Mouse (Mus musculus) limb, embryonic 11.5 days (tissue): ENCODE data around the gene Brms1l. TPM values are rescaled to one million over a fixed set of nuclear protein-coding genes. Genes with fewer than 3 reads are reported as not detected.
A peak's percentile ranks its signal among the peaks of the same experiment; 100 is the strongest.

Experiments used
- ATAC-seq: fragments of 200-750 bp; cut with Nextera tagmentation; 2 replicates; pipeline ENCODE4 v1.8.0; 2017; ENCODE audit warnings: low read depth; ENCODE audit not compliant: insufficient number of reproducible peaks, low FRiP score, low TSS enrichment
- DNase-seq: peaks from one replicate; pipeline ENCODE4 v3.0.0-alpha.2; 2015; ENCODE audit warnings: low spot score
- H3K27ac ChIP-seq: fragments of 300-500 bp; sonication (generic); replicated peaks from 2 replicates; pipeline ENCODE4 v1.5.1; 2014; ENCODE audit warnings: low read depth, mild to moderate bottlenecking, low read length
- H3K27me3 ChIP-seq: fragments of 300-500 bp; sonication (generic); 2 replicates; pipeline ENCODE4 v1.6.1; 2014; ENCODE audit warnings: mild to moderate bottlenecking, low read length, mixed read lengths; ENCODE audit not compliant: control insufficient read depth, insufficient read depth
- H3K36me3 ChIP-seq: fragments of 300-500 bp; sonication (generic); 2 replicates; pipeline ENCODE4 v1.6.1; 2014; ENCODE audit warnings: mild to moderate bottlenecking, low read length, moderate library complexity, mixed read lengths; ENCODE audit not compliant: control insufficient read depth, insufficient read depth
- H3K4me1 ChIP-seq: fragments of 300-500 bp; sonication (generic); 2 replicates; pipeline ENCODE4 v1.6.1; 2014; ENCODE audit warnings: low read length, mixed read lengths; ENCODE audit not compliant: control insufficient read depth, insufficient read depth
- H3K4me2 ChIP-seq: fragments of 300-500 bp; sonication (generic); 2 replicates; pipeline ENCODE4 v1.6.1; 2014; ENCODE audit warnings: low read depth, mild to moderate bottlenecking, moderate library complexity; ENCODE audit not compliant: severe bottlenecking
- H3K4me3 ChIP-seq: fragments of 300-500 bp; sonication (generic); 2 replicates; pipeline ENCODE4 v1.5.1; 2014; ENCODE audit warnings: low read depth, low read length
- H3K9ac ChIP-seq: fragments of 300-500 bp; sonication (generic); 2 replicates; pipeline ENCODE4 v1.6.1; 2014; ENCODE audit warnings: mild to moderate bottlenecking, low read length
- H3K9me3 ChIP-seq: fragments of 300-500 bp; sonication (generic); 2 replicates; pipeline ENCODE4 v1.6.1; 2016; ENCODE audit warnings: low read length; ENCODE audit not compliant: control insufficient read depth
- WGBS: fragments of 180-500 bp; shearing (Covaris S2); extraction: QIAGEN DNeasy Blood & Tissue Kit; methylation state at CpG from one replicate; pipeline ENCODE4 v1.1.7; 2014; 5-methylcytosine and 5-hydroxymethylcytosine counted together
- polyA plus RNA-seq: library from polyadenylated mRNA; unstranded; fragments of >200 nt; fragmentation: Nextera tagmentation; extraction: Ambion mirVana; gene quantifications from 2 replicates; pipeline ENCODE4 v1.2.1, GENCODE M21; 2014

Gene Brms1l
- polyA plus RNA-seq, 1 experiment from 2014 or later, result 39.7 TPM

DNA sequence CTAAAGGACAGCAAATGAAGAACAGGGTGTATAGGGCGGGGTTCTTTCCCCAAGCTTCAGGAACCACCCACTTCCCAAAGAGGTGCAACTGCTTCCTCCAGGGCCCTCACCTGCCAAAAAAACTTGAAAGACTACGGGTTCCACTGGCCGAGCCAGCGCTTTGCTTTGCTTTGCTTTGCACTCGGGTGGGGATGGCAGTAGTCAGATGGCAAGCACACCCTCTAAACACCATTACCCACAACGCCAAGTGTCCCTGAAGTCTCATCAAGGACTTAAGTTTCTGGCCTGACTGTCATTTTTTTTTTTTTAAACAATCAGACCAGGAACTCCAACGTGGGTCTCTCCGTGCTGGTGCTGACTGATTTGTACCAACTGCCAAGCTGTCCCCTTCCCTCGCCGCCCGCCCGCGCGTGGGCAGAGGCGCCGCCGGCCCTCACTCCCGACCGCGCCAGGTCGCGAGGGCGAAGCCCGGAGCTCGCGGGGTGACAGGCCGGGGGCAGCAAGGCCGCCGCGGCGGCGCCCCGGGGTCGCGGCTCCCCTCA lies 15.9 kb upstream of the Brms1l start:
- H3K9me3 ChIP-seq, result no peaks in the 10 kb centered on the region
- peak overlapping the region; percentile 75 for H3K4me2 ChIP-seq
- peak overlapping the region; percentile 84 for H3K27ac ChIP-seq
- no peaks in the 10 kb centered on the region for H3K36me3 ChIP-seq
- H3K4me3 ChIP-seq, result peak overlapping the region; percentile 72
- H3K4me1 ChIP-seq, result no peaks in the 10 kb centered on the region
- ATAC-seq (peak; percentile 49; the same call in 1 of the 2 replicates), DNase-seq (no peak)
- H3K27me3 ChIP-seq, result no peaks in the 10 kb centered on the region
- peak overlapping the region; percentile 88 for H3K9ac ChIP-seq
- WGBS, result under 1% methylated on average over 35 of the region's 35 CpGs

DNA sequence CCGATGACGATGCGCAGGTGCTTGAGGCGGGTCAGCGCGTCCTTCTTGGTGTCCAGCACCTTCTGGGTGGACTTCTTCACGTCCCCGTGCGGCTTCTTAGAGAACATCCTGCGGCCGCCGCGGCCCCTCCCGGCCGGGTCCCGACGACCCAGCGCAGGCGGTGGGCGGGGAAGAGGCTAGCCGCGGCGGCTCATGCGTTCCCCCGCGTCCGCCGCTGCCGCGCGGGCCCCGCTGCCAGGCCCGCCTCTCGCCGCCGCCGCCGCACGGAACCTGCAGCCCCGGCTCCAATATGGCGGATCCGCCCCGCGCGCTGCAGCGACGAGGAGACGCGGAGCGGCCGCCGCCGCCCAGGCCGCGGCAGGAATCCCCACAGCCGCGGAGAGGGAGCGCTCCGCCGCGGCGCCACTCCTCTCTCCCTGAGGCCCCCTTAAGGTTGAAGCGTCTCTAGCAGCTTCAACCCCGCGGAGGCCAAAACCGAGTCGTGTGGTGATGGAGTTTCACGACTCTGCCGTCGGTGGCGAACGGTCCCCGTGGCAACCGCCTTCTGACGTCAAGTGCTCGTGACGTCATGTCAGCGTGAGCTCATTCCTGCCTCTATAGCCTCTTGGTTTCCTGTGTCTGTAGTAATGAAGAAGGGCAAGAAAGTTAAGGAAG lies 15.3 kb upstream of the Brms1l start, which contains the start of gene Ralgapa1:
TSS of gene Ralgapa1 (minus strand) at position 507 of the 654 bp plus-strand sequence.
- no peaks in the 10 kb centered on the region for H3K9me3 ChIP-seq
- peak within 1 kb of the TSS; percentile 75 for H3K4me2 ChIP-seq
- under 1% methylated on average over 75 of the region's 78 CpGs for WGBS
- no peaks in the 10 kb centered on the region for H3K27me3 ChIP-seq
- H3K4me3 ChIP-seq, result peak within 1 kb of the TSS; percentile 72
- peak within 1 kb of the TSS; percentile 88 for H3K9ac ChIP-seq
- ATAC-seq (peak; percentile 93), DNase-seq (peak; percentile 96)
- H3K4me1 ChIP-seq, result no peaks in the 10 kb centered on the region
- no peaks in the 10 kb centered on the region for H3K36me3 ChIP-seq
- H3K27ac ChIP-seq, result peak within 1 kb of the TSS; percentile 84

DNA sequence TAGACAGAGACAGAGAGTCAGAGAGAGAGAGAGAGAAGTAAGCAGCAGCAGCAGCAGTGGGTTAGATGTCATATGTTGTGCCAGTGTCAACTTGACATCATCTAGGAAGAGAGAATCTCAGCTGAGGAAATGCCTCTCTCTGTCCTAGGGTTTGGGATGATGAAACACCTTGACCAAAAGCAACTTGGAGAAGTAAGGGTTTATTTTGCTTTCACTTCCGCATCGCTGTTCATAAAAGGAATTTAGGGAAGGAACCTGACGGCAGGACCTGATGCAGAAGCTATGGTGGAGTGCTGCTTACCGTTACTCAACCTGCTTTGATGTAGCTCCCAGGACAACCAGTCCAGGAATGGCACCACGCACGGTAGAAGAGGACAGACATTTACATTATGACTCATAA lies 12.1 kb upstream of the Brms1l start:
- Histone ChIP-seq H3K4me2 (no peak overlapping the region), H3K36me3 (no peaks in the 10 kb centered on the region), H3K9me3 (no peaks in the 10 kb centered on the region), H3K4me1 (no peaks in the 10 kb centered on the region), H3K4me3 (no peak overlapping the region), H3K27ac (no peak overlapping the region), H3K9ac (no peak overlapping the region), H3K27me3 (no peaks in the 10 kb centered on the region)
- ATAC-seq (no peak), DNase-seq (no peak)
- 85% methylated on average over 6 of the region's 6 CpGs for WGBS

DNA sequence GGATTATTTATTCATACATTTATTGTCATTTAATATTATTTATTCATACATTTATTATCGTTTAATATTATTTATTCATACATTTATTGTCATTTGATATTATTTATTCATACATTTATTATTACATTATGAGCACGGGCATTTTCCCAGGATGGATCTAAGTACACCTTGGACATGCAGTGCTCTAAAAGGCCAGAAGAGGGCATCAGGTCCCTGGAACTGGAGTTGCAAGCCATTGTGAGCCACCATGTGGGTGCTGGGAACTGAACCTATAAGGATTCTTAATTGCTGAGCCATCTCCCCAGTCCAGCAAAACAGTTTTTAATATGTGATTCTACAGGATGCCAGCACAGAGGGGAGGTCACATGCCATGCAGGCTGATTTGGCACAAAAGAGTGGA lies 10.6 kb upstream of the Brms1l start:
- Histone ChIP-seq H3K27me3 (no peaks in the 10 kb centered on the region), H3K9ac (no peak overlapping the region), H3K4me1 (no peaks in the 10 kb centered on the region), H3K4me3 (no peak overlapping the region), H3K36me3 (no peaks in the 10 kb centered on the region), H3K9me3 (no peaks in the 10 kb centered on the region), H3K27ac (no peak overlapping the region), H3K4me2 (no peak overlapping the region)
- WGBS, result 80% methylated on average over 2 of the region's 2 CpGs
- DNase-seq, result no peak
- ATAC-seq, result no peak

DNA sequence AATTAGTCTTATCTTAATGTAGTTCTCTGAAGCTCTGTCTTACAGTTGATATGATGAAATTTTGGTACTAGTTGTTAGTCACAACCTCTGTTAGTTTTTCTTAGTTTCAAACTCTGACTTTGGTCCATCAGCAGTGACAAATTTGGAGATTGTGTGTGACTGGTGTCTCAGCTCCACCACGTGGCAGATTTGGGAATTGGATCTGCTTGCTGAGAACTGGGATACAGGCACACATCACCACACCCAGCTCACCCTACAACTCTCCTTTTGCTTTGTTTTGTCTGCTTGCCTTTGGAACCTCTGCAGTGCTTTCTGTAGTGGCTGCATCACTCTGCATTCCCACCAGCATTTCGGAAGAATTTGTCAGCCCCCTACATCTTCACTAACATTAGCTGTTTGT lies 5.0 kb upstream of the Brms1l start:
- 26% methylated on average over 2 of the region's 2 CpGs for WGBS
- Histone ChIP-seq H3K9me3 (no peaks in the 10 kb centered on the region), H3K27me3 (no peaks in the 10 kb centered on the region), H3K4me2 (no peak overlapping the region), H3K4me3 (no peak overlapping the region), H3K27ac (no peak overlapping the region), H3K4me1 (no peaks in the 10 kb centered on the region), H3K9ac (no peak overlapping the region), H3K36me3 (no peaks in the 10 kb centered on the region)
- ATAC-seq (no peak), DNase-seq (peak; percentile 76)

DNA sequence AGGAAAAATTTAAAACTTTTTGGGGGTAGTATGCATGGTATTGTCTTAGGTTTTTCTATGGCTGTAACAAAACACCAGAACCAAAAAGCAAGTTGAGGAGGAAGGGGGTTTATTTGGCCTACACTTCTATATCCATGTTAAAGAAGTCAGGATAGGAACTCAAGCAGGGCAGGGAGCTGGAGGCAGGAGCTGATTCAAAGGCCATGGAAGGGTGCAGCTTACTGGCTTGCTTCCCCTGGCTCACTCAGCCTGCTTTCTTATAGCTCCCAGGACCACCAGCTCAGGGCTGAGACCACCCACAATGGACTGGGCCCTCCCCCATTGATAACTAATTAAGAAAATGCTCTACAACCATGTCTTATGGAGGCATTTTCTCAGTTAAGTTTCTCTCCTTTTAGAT lies 3.2 kb upstream of the Brms1l start:
- Histone ChIP-seq H3K27ac (no peak overlapping the region), H3K36me3 (no peaks in the 10 kb centered on the region), H3K27me3 (no peaks in the 10 kb centered on the region), H3K4me1 (no peaks in the 10 kb centered on the region), H3K4me3 (no peak overlapping the region), H3K9me3 (no peaks in the 10 kb centered on the region), H3K4me2 (no peak overlapping the region), H3K9ac (no peak overlapping the region)
- no peak for ATAC-seq
- no peak for DNase-seq

DNA sequence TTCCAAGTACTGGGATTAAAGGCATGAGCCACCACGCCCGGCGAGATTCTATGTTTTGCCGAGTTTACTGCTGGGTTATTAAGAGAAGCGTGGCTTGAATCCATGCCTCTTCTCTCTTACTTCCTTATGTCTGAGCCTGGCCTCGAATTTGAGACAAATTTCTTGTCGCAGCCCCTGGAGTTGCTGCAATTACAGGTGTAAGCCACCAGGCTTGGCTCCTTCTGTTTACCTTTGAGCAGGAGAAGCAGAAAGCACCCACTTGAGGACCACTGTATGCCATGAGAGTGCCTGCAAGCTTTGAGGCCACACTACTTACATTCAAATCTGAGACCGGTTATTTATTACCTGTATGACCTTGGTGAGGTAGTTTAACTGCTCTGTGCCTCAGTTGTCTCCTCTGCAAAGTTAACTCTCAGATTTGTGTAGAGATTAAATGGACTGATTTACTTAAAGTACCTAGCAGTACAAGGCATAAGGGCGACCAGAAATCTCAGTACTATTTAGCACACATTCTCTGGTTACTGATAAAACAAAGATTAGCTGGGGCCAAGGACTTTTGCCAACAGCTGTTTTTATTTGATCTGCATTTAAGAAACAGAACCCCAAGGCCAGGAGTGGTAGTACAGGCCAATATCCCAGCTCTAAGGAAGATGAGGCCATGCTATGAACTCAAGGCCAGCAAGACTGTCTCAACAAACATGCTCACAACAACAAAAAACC lies 2.1 kb upstream of the Brms1l start:
- Histone ChIP-seq H3K4me3 (no peak overlapping the region), H3K4me2 (no peak overlapping the region), H3K27ac (no peak overlapping the region), H3K9ac (no peak overlapping the region), H3K9me3 (no peaks in the 10 kb centered on the region), H3K27me3 (no peaks in the 10 kb centered on the region), H3K4me1 (no peaks in the 10 kb centered on the region), H3K36me3 (no peaks in the 10 kb centered on the region)
- 72% methylated on average over 9 of the region's 9 CpGs for WGBS
- ATAC-seq (no peak), DNase-seq (no peak)

DNA sequence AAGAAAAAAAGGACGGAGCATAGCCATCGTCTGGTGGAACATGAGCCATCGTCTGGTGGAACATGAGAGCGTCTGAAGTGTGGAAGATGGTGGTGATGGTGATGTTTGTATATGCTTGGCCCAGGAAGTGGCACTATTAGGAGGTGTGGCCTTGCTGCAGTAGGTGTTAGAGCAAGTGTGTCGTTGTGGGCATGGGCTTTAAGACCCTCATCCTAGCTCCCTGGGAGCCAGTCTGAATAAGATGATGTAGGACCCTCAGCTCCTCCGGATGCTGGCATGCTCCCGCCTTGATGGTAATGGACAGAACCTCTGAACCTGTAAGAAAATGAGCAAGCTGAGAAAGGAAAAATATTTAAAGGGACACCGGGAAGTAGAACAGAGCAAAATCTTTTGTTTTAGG lies 1.2 kb upstream of the Brms1l start:
- Histone ChIP-seq H3K4me1 (no peaks in the 10 kb centered on the region), H3K4me2 (no peak overlapping the region), H3K9me3 (no peaks in the 10 kb centered on the region), H3K4me3 (no peak overlapping the region), H3K9ac (no peak overlapping the region), H3K27ac (no peak overlapping the region), H3K27me3 (no peaks in the 10 kb centered on the region), H3K36me3 (no peaks in the 10 kb centered on the region)
- WGBS, result 86% methylated on average over 8 of the region's 8 CpGs
- no peak for ATAC-seq
- DNase-seq, result no peak
